Mouse (Mus musculus) embryonic facial prominence, embryonic 14.5 days (tissue): ENCODE results near the gene Ruvbl1. TPM values are rescaled to one million over a fixed set of nuclear protein-coding genes. Genes with fewer than 3 reads are reported as not detected.

ENCODE experiments used
- polyA plus RNA-seq: library from polyadenylated mRNA; unstranded; fragments of >200 nt; fragmentation: Nextera tagmentation; extraction: Ambion mirVana; gene quantifications from 2 replicates; pipeline ENCODE4 v1.2.1, GENCODE M21; 2014

Gene Ruvbl1
- polyA plus RNA-seq, 1 experiment from 2014 or later, result 118 TPM

Other genes with a start within 250 kb of the Ruvbl1 start
- gene Dnajb8, start 243.1 kb upstream of the Ruvbl1 start, polyA plus RNA-seq, result not detected in 2 replicates
- gene Eefsec, start 18.9 kb upstream of the Ruvbl1 start, polyA plus RNA-seq, result 30.2 and 36.5 TPM in 2 replicates
- gene Sec61a1, start 53.5 kb downstream of the Ruvbl1 start, polyA plus RNA-seq, result 268 and 278 TPM in 2 replicates
- gene Kbtbd12, start 172.5 kb downstream of the Ruvbl1 start, polyA plus RNA-seq, result 3.7 TPM in 2 replicates